Mouse (Mus musculus): ENCODE results near the gene 4933436I01Rik.

- no peak for TF ChIP-seq CTCF (IDR thresholded peaks at IDR 0.05; ENCODE audit: low read depth, low read length)
- no peak for TF ChIP-seq EP300 (IDR thresholded peaks at IDR 0.05; ENCODE audit: insufficient read depth, low read depth, low read length)
- no peak for TF ChIP-seq POLR2A (IDR thresholded peaks at IDR 0.05; ENCODE audit: insufficient read depth, low read length)
Observed at GRCm38 (mm10) chrX:67883406-67883805, 37.8 kb downstream of the 4933436I01Rik start.

Measured in ES-Bruce4 (cell line).